Mouse (Mus musculus) Patski (cell line): ENCODE data around the gene Rp2. TPM values are rescaled to one million over a fixed set of nuclear protein-coding genes. Genes with fewer than 3 reads are reported as not detected.

Experiments
- ATAC-seq: fragments of 100-300 bp; one replicate; pipeline ENCODE4 v1.8.0; 2021
- CTCF ChIA-PET: fragments of 350-600 bp; sonication (Branson Sonifier 250); formaldehyde crosslinking; loops from one replicate; lab custom pipeline; 2022; ENCODE audit warnings: inconsistent platforms; lab: Charles Lee
- POLR2A ChIA-PET: fragments of 350-600 bp; sonication (Branson Sonifier 250); formaldehyde crosslinking; loops from one replicate; lab custom pipeline; 2022; ENCODE audit warnings: antibody characterized with exemption, inconsistent platforms; lab: Charles Lee
- DNase-seq: peaks from one replicate; pipeline ENCODE4 v3.0.0-alpha.2; 2011; ENCODE audit warnings: low read depth, low spot score
- H3K27me3 ChIP-seq: fragments of 371-371 bp; one replicate; pipeline ENCODE4 v1.5.1; 2021
- CTCF ChIP-seq: fragments of 100-300 bp; IDR thresholded peaks from one replicate; pipeline ENCODE4 v1.5.1; 2021
- in situ Hi-C: fragments of 300-500 bp; cut with MboI; formaldehyde crosslinking; loops from 3 replicates; pipeline ENCODE4 v1.11.1; 2018; ENCODE audit warnings: low pct_unique_long_range_greater_than_20kb, mixed read lengths
- polyA plus RNA-seq: library from polyadenylated mRNA; unstranded; gene quantifications from one replicate; pipeline ENCODE4 v1.2.3, GENCODE M21; 2021

Rp2 gene
- polyA plus RNA-seq, 1 experiment from 2014 or later = 26.8 TPM

GRCm38 (mm10) chrX:20425140-20425838 lies 61.0 kb downstream of the Rp2 start, which contains the start of gene Jade3:
Gene Jade3, plus strand, starts transcription at chrX:20425688.
- H3K27me3 ChIP-seq = peaks cover 4% of the 10 kb centered on the region
- no peak for TF ChIP-seq CTCF
- no peak for DNase-seq
- ChIA-PET CTCF (interaction anchor here (0.6 to 1.2 kb wide), 2 partner anchors 11 to 133 kb away, joined by 3 read pairs; no protein-coding TSS in a partner anchor), POLR2A (interaction anchor here (1.0 to 1.8 kb wide), 2 partner anchors 12 to 536 kb away, joined by 3 to 4 read pairs; no protein-coding TSS in a partner anchor)
- peak; percentile 91 for ATAC-seq
- in situ Hi-C loops = no loop called here

GRCm38 (mm10) chrX:20425839-20426449 lies 61.7 kb downstream of the Rp2 start:
- DNase-seq (no peak), ATAC-seq (peak; percentile 59)
- in situ Hi-C loops = no loop called here
- TF ChIP-seq CTCF = no peak
- peaks cover 4% of the 10 kb centered on the region for H3K27me3 ChIP-seq
- CTCF ChIA-PET = interaction anchor here (1.2 kb wide), 1 partner anchor 133 kb away, joined by 3 read pairs; no protein-coding TSS in a partner anchor
- POLR2A ChIA-PET = interaction anchor here (1.0 to 1.8 kb wide), 2 partner anchors 12 to 535 kb away, joined by 3 to 4 read pairs; no protein-coding TSS in a partner anchor

Other genes starting within 250 kb of the Rp2 start
- gene Slc9a7, start 72.7 kb upstream of the Rp2 start, polyA plus RNA-seq = 0.19 TPM
- 4.6 TPM for gene Jade3, start 61.2 kb downstream of the Rp2 start, polyA plus RNA-seq
- 0.05 TPM for gene Rgn, start 185.3 kb downstream of the Rp2 start, polyA plus RNA-seq